Mouse (Mus musculus) layer of hippocampus, adult 18-20 months (tissue): ENCODE results near the gene Cadm1. TPM values are rescaled to one million over a fixed set of nuclear protein-coding genes. Genes with fewer than 3 reads are reported as not detected.

Experiments used
- DNase-seq, 2 experiments: peaks; one replicate each; pipeline ENCODE4 v3.0.0; 2022; ENCODE audit warnings: low spot score in 2 of 2
- total RNA-seq, 2 experiments: library from RNA; stranded (reverse); gene quantifications; 2 replicates each; pipeline ENCODE4 v1.2.3; 2021

Cadm1 gene
- total RNA-seq, 2 experiments from 2014 or later: 246 to 270 TPM

DNA sequence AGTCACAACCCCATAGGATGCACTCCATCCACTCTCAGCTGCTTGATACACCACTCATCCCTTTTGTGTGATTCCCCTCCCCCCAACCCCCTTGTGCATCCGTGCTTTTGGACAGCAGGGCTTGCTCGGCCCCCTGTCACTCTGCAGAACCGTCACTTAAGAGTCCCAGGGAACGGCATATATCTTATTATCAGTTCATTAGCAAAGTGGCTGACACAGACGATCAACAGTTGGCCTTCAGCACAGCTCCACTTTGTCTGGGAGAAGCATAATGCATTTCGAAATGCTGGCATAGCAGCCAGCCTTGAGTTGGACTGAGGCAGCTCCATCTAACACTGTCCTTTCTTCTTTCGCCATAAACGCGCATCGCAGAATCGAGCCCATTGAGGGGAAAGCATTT, 248.5 kb downstream of the Cadm1 start:
- no peak for DNase-seq

DNA sequence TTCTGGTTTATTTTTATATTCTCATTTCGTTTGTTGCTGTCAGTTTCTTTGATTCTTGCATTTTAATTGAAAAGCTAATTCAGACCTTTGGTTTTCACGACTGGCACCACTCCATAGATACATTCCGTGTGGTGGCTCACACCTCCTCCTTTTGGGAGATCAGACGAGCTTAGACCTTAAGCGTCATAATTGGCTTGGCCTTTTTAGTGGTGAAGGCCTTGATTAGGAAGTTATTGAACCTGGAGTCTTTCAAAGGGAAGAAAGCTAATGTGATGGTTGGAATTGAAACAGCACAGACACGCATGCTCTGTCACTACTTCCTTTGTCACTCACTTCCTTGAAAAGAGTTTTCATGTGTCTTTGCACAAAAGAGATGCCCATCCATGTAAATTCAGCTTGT, 249.3 kb downstream of the Cadm1 start:
- no peak for DNase-seq

DNA sequence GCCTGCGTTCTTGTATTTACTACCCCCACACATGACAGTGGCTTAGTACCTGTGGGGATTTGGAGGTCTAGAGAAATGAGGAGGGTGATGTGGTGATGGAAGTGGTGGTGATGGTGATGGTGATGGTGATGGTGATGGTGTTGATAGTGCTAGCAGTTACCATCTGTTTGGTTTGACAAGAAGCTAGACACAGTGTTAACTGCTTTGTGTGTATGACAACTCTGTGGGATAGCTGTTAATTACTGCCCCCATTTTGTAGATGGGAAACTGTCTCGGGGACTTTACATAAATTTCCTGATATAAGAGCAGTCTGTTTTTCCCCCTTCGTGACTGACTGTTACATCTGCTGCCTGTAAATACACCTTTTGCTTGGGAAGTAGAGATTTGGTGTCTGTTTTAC, 256.7 kb downstream of the Cadm1 start:
- no peak for DNase-seq

DNA sequence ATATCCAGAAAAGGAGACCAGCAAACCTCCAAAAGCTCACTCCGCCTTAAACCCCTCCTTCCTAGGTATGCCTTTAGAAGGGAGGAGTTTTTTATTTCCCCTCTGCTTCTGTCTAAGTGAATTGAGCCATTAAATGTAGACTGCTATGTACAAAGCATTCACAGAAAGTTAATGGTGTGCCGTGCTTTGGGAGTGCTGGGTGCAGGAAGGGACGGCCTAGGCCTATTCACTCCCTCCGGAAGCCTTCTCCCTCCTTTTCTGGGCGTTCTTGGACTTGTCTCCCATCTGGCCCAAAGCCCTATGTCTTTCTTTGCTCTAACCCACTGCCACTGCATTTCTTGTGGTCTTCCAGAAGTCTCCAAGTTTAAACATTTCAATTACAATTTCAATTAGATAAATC, 268.5 kb downstream of the Cadm1 start:
- DNase-seq: no peak

DNA sequence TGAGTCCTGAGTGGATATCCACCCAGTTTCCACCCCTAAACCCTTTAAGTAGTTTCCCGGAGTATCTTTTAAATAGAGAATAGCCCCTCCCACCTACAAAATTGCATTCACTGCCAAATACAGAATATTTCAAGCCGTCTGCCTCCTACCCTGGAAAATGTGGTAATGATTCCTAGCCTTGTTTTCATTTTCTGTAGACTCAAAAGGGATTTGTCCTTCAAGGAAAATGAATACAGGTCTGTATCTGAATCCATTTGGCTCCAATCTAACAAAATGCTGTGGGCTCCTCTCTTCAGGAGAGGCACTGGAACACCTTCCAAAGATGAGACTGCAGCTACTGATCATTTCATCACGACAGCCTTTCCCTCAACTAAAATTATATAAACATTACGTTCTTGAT, 271.3 kb downstream of the Cadm1 start:
- no peak for DNase-seq

DNA sequence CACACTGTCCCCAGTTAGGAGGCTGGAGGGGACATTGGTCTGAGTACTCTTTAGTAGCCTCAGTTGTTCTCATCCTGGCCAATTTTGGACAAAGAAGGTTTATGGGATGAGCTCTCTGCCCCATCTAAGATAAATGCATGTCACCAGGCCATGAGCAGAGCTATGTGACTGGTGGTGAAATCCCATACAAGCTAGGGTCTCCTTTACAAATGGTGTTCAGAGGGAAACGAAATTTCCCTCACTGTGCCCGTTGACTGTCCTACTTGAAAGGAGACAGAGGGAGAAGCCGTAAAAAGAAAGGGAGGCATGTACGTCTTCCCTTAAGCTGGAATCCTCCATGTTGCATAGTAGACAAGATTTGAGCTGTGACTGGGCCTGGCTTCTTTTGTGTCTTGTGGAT, 272.6 kb downstream of the Cadm1 start:
- no peak for DNase-seq

DNA sequence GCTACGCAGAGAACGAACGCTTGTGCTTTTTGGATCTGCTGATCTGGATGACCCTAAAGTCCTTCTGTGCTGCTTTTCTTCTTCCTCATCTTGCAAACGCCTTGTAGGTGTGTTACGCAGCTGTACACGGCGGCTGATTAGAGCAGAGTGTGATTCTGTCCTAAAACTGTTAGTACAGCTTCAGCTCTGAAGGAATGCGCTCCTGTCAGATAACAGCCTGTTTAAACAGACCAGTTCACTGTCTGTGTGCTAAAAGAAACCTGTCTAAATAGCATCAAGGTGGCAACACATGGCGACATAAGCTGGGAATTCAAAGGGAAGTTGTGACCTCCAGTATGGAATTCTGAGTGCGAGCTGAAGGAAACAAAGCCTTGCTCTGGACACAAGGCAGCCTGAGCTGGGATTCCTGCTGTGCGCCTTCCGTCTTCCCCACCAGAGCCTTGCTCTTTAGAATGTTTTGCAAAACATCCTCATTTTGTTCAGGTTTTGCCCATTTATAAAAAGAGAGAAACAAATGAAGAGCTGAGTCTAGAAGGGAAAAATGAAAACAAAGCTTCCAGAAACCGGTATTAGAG, 273.6 kb downstream of the Cadm1 start:
- no peak for DNase-seq

DNA sequence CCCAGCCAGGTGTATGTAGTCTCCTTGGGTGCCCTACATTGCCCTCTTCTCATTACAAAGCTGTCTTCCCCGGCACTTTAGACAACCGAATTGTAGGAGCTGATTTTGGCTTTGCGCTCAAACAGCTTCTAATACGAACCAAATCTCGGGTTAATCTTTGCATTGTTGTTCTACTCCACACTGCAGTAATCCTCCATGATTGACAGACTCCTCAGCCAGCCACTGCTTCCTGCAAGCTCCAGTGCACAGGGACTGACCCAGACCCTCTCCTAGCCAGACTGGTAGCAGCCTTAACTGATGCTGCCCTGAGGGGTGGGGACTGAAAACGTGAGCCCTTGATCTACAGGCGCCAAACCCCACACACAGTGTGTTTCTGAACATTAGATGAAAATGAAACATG, 275.7 kb downstream of the Cadm1 start:
- no peak for DNase-seq

DNA sequence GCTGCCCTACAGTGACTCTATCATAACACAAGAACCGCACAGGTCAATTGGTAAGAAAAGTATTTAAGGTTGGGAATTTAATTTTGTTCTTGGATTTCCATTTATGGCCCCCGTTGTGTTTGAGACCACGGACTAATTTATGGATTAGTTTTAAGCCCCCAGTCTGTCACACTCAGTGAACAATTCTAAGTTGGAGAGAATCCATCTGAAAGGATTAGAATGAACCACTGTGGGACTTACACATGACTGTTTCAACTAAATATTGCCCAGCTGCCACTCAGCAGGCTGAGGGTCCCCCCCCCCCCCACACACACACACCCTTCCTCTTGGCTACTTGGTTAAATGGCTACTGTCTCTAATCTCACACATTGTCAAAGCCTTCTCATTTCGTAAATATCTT, 295.7 kb downstream of the Cadm1 start:
- DNase-seq: no peak

DNA sequence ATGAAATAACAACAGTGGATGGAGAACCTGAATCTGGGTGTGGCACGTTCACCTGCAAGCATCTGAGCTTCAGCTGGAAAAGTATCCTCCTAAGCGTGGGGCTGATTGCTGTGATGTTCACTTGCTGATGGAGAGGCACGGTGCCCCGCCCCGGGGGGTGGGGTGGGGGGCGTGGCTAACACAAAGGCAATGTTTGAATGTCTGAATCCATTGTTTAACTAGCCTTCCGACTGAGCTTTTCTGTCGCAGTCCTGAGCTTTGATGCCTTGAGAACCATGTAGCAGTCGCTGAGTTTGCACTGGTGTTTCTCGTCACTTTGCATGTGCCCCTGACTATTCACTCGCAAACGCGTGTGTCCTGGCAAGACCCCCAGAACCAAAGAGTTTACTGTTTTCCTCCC, 298.8 kb downstream of the Cadm1 start:
- DNase-seq: peak in 1 of 2 experiments; percentile 30

DNA sequence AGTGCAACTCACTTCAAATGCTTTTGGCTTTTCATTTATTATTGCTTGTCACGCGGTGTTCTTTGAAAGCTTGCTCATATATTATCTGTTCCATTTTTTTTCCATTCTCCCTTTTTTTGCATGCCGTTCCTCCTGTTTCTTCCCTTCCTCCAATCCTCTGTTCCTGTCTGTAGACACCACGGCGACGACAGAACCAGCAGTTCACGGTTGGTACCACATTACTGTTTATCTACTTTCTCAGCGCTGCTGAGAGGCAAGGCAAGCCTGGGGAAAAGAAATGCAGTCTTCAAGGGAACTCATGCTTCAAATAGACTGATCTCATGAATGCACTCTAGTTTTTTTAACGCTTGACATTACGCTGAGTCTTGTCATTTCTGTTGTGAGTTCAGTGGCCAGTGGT, 299.2 kb downstream of the Cadm1 start:
- DNase-seq: no peak

DNA sequence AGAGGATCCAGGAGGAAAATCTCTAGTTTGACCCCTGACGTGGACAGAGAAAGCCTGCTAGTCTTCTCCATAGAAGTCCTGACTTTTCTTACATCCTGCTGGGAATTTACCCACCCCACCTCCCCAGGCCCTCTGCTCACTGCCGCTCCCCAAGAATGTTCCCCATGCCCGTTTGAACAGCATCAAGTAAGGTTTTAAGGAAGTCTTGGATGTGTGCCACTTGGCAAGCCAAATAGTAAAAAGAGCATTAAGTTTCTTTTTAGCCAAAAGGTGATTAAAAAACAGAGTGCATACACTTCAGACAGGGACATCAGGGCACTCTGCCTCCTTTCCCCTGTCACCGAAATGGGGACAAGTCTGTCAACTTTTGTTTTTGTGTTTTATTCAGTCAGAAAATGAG, 299.9 kb downstream of the Cadm1 start:
- DNase-seq: no peak

DNA sequence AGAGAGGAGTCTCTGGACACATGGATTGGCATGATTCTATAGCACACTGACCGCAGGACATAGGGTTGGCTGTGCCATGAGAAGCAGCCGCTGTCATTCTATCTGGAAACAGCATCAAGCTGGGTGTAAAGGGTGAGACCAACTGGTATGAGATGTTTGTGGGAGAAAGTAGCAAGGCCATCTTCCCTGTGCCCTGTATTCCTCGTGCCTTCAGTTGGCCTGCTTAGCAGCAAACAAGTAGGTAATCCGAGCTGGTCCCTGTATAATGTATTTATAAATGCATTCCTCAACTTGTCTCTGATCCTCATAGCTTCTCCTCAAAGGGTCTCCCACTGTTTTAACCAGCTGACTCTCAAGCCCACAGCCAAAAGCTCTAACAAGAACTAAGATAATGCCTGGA, 301.4 kb downstream of the Cadm1 start:
- no peak for DNase-seq

DNA sequence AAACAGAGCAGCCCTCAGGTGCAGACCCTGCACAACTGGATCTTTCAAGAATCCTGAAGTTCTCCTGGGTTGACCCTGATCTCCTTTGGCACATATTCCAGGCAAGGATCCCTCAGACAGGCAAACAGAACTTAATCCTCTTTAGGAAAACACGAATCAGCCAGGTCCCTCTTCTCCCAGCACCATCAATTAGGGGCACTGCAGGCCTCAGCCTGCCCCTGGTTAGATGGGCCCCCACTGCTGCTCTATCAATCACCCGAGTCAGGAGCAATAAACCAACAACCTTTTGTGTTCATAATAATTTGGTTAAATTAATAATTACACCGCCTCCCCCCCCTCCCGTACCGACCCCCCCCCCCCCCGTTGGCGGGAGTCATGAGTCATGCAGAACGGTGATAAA, 308.2 kb downstream of the Cadm1 start:
- DNase-seq: no peak

DNA sequence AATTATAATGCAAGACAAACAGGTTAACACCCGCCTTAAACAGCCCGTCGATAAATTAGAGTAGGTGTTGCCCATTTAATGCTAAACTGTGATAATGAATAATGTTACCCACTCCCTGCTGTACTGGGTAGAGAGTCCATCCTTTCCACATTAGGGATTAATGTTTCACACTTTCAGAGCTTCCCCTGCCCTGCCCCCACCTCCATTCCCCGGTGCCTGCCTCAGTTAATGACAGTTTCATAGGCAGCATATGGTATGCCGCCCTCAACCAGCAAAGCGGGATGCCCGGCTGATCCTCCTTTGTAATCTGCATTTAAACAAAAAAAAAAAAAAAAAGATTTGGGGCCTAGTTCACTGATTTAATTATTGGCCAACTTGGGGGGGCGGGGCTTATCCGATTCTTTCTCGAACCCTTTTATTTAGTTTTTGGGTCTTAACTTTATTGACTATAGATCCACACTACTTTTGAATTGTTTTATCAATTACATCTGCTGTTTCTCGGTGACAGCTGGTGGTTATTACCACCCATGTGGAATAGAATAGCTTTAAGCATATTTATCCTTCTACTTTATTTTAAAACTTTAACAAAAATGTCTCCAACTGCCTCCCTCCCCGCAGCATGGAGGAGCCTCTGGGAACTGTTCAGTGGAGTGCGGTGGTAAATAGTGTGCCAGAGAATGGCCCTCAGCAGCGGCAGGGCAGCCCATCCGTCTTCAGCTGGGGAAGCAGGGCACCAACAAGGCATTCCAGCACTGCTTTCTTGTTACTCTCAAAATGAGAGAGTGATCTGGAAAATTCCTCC, 309.1 kb downstream of the Cadm1 start:
- peak; percentile 64 to 83 for DNase-seq

DNA sequence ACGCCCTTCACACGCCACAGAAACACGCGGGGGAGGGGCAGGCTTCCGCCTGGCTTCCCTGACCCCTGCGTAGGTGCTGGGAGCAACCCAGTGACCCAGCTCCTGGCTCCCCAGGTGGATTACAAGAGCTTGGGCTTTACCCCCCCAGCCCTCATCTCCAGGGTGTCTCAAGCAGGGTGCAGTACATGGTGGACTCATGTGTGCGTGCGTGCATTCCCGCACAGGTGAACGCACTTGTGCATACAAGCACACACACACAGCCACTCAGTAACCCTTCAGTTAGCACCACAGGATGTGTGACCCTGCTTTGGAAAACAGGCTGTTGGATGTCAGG, 309.7 kb downstream of the Cadm1 start:
- no peak for DNase-seq

DNA sequence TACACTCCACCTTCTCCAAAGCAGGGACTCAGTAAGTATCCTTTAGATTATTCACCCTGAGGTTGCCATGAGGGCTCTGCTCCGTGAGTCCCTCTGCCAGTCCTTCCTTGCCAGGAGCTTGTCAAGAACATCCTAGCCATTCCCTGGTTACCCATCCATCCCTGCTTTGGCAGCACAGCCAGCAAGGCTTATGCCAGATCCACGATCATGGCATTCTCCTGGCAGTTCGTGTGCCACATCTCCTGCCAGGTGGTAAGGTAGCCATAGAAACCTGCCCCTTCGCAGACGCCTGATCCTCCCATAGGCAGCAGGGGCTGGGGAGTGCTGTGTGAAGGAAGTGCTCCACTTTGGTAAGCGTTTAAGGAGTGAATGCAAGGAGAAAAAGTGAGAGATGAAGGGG, 313.4 kb downstream of the Cadm1 start:
- no peak for DNase-seq

DNA sequence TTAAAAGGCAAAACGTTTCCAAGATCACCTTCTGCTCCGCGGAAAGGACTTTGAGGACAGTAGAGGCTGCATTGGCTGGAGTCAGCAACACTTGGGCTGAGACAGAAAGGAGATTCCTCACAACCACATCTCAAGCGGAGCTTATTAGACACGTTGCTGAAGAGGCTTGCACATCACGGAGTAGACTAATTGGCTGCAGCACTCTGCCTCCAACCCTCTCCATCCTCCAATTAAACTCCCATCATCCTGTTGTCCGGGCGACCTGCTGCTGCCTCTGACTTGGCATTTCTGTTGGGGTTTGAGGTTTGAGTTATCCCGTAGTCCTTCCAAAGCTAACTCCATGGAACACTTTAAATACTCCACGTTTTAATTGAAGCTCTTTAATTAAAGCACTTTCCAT, 316.3 kb downstream of the Cadm1 start:
- no peak for DNase-seq

DNA sequence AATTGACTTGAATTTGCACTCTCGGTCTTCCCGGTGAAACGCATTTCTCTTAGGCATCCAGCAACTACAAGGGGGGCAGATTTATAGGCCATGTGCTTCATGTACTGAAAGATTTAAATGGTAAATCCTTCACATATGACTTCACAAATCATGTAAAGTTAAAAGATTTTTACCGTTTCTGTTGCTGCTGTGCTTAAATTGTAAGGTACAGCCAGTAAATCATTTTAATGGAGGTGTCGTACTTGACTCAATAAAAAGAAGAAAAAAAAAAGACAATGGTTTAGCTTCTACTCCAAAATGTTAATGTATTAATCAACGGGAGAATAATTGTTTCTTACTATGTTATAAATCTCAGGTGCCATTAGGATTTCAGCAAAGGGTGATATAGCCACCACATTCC, 317.0 kb downstream of the Cadm1 start:
- DNase-seq: no peak

DNA sequence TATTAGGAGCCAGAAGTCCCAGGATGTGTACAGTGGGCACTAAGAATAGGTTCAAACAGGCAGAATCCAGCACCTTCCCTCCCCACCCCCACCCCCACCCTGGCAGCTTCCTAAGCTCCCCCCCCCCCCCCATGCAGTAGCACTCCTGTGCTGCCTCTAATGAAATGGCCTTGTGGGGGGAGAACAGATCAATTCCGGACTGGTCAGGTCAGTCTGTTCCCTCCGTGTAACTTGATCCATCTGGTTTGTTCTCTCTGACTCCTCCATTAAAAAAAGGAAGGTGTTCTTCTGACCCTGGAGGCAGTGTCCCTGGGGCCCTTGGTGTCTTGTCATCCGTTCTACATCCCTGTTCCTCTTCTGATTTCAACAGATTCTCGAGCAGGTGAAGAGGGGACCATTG, 317.8 kb downstream of the Cadm1 start:
- no peak for DNase-seq

DNA sequence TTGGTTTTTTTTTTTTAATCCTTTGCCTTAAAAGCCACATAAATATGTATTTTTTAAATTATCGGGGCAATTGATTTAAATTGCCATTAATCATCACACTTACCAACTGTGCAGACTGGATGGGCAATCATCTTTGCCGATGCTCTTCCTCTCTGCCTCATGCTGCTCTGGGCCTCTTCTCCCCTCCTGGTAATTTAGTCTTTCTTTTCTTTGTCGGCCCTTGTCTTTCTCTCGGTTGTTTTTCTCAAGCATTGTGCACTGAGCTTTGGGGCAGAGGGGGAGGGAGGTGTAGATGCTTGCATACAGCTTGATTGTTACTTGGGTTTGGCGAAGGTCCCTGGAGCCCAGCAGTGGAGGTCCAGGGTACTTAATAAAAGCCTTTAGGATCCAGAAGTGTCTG, 318.8 kb downstream of the Cadm1 start:
- DNase-seq: no peak

DNA sequence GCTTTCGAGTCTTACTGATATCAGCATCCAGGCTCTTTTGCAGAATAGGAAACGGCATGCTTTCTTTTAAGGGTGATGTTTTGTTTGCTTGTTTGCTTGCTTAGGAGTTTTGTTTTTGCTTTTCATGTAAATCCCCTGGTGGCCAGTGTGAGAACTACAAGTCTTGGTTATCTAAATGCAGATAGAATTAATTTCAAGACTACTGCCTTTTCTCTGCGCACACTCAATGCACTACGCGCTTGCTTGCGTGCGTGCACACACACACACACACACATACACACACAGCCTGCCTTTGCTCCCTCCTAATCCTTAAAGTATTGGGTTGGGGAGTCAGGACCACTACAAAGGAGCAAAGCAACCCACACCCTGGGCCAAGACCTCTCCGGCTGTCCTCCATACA, 326.3 kb downstream of the Cadm1 start:
- DNase-seq: peak in 1 of 2 experiments; percentile 44

DNA sequence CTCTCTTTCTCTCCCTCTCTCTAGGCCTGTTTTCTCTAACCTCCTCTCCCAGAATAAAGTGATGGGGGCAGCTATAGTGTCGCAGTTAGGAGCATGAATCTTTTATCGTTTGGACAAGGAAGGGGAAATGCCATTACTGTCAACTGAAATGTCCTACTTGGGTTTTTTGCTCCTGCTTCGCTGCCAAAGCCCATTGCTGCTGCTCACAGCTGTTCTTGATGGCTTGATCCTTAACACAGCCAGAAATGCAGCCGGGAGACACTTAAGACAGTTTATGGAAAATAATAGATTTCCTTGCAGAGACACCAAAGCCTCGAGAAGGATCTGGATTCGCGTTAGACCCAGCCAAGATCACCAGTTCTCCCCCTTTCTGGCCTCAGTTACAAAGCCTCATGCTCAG, 327.3 kb downstream of the Cadm1 start:
- no peak for DNase-seq
